Mouse (Mus musculus) NIH3T3 (cell line): ENCODE results near the gene A930009A15Rik.
A peak's percentile ranks its signal among the peaks of the same experiment; 100 is the strongest.

Source experiments
- DNase-seq: peaks from one replicate; pipeline ENCODE4 v3.0.0-alpha.2; 2012; ENCODE audit warnings: low read depth

The A930009A15Rik gene

GRCm38 (mm10) chr10:115581971-115582370 lies 12.2 kb downstream of the A930009A15Rik start:
- DNase-seq: no peak

- DNase-seq: no peak
These were observed 13.3 kb downstream of the A930009A15Rik start for GRCm38 (mm10) chr10:115583071-115583470.

- no peak for DNase-seq
These were observed 14.9 kb downstream of the A930009A15Rik start for GRCm38 (mm10) chr10:115584656-115585055.

- DNase-seq: no peak
These were observed 15.9 kb downstream of the A930009A15Rik start for GRCm38 (mm10) chr10:115585491-115586245.

- peak; percentile 7 for DNase-seq
These were observed 16.8 kb downstream of the A930009A15Rik start for GRCm38 (mm10) chr10:115586246-115587231.

- DNase-seq: peak; percentile 38
These were observed 17.6 kb downstream of the A930009A15Rik start, which contains the start of gene Lgr5 for GRCm38 (mm10) chr10:115587301-115587969. Gene Lgr5 (minus strand): TSS chr10:115587780.

GRCm38 (mm10) chr10:115587979-115588378 lies 18.2 kb downstream of the A930009A15Rik start:
- DNase-seq: no peak

GRCm38 (mm10) chr10:115593221-115593620 lies 23.4 kb downstream of the A930009A15Rik start:
- peak; percentile 88 for DNase-seq

- DNase-seq: peak; percentile 52
These were observed 23.9 kb downstream of the A930009A15Rik start for GRCm38 (mm10) chr10:115593651-115594050.

- DNase-seq: no peak
These were observed 26.0 kb downstream of the A930009A15Rik start for GRCm38 (mm10) chr10:115595748-115596147.

GRCm38 (mm10) chr10:115617456-115618287 lies 47.9 kb downstream of the A930009A15Rik start:
- peak; percentile 75 for DNase-seq

- no peak for DNase-seq
These were observed 48.6 kb downstream of the A930009A15Rik start for GRCm38 (mm10) chr10:115618288-115618856.

- no peak for DNase-seq
These were observed 53.7 kb downstream of the A930009A15Rik start for GRCm38 (mm10) chr10:115623481-115623880.

GRCm38 (mm10) chr10:115623956-115624671 lies 54.3 kb downstream of the A930009A15Rik start:
- no peak for DNase-seq

- DNase-seq: no peak
These were observed 55.2 kb downstream of the A930009A15Rik start for GRCm38 (mm10) chr10:115624957-115625356.

- no peak for DNase-seq
These were observed 56.9 kb downstream of the A930009A15Rik start for GRCm38 (mm10) chr10:115626678-115627077.
